Mouse (Mus musculus) embryonic facial prominence, embryonic 13.5 days (tissue): ENCODE measurements at regions not wholly inside any gene's neighbourhood (a gene's known extent, or its start where the extent isn't known, plus 50 kb on each side); places are given as distances from the start of the nearest gene placed in this dataset.

Experiments used
- ATAC-seq: fragments of 200-750 bp; cut with Nextera tagmentation; 2 replicates; pipeline ENCODE4 v1.8.0; 2017; ENCODE audit warnings: low read depth; ENCODE audit not compliant: insufficient number of reproducible peaks, insufficient read depth, low FRiP score, low TSS enrichment
- H3K27ac ChIP-seq: fragments of 300-500 bp; sonication (generic); 2 replicates; pipeline ENCODE4 v1.5.1; 2015; ENCODE audit warnings: moderate library complexity, mild to moderate bottlenecking, inconsistent platforms
- H3K27me3 ChIP-seq: fragments of 300-500 bp; sonication (generic); 2 replicates; pipeline ENCODE4 v1.6.1; 2015; ENCODE audit warnings: mild to moderate bottlenecking, inconsistent platforms
- H3K36me3 ChIP-seq: fragments of 300-500 bp; sonication (generic); 2 replicates; pipeline ENCODE4 v1.6.1; 2015; ENCODE audit warnings: mild to moderate bottlenecking, inconsistent platforms
- H3K4me1 ChIP-seq: fragments of 300-500 bp; sonication (generic); 2 replicates; pipeline ENCODE4 v1.6.1; 2015; ENCODE audit warnings: inconsistent platforms
- H3K4me2 ChIP-seq: fragments of 300-500 bp; sonication (generic); 2 replicates; pipeline ENCODE4 v1.6.1; 2015; ENCODE audit warnings: moderate library complexity, mild to moderate bottlenecking, inconsistent platforms
- H3K4me3 ChIP-seq: fragments of 300-500 bp; sonication (generic); 2 replicates; pipeline ENCODE4 v1.5.1; 2015; ENCODE audit warnings: mild to moderate bottlenecking, inconsistent platforms
- H3K9ac ChIP-seq: fragments of 300-500 bp; sonication (generic); 2 replicates; pipeline ENCODE4 v1.6.1; 2015; ENCODE audit warnings: mild to moderate bottlenecking, inconsistent platforms
- H3K9me3 ChIP-seq: fragments of 300-500 bp; sonication (generic); 2 replicates; pipeline ENCODE4 v1.6.1; 2016; ENCODE audit warnings: inconsistent platforms
- WGBS: fragments of 180-500 bp; shearing (Covaris S2); methylation state at CpG from one replicate; pipeline ENCODE4 v1.1.7; 2015; ENCODE audit warnings: mixed read lengths; 5-methylcytosine and 5-hydroxymethylcytosine counted together

DNA sequence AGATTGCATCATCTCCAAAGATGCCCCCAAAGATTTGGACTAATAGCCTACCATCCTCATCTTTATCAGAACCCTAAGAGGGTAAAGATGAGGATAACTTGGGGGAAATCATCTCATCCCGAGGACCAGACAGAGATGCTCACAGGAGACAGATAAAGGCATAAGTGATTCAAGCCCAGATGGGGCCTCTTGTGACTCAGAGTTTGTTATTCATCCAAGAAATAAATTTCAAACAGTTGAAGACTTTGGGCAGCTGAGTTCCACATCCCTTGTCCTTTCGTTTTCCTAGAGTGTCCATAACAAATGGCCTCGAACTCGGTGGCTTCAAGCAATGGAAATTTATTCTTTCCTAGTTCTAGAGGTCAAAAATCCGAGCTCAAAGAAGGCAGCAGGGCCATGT, 485.1 kb upstream of the Gm10131 start:
- no peak overlapping the region for H3K9ac ChIP-seq
- no peaks in the 10 kb centered on the region for H3K9me3 ChIP-seq
- no peak overlapping the region for H3K27ac ChIP-seq
- H3K4me3 ChIP-seq = no peak overlapping the region
- WGBS = 76% methylated on average over 5 of the region's 5 CpGs
- no peak overlapping the region for H3K4me2 ChIP-seq
- no peaks in the 10 kb centered on the region for H3K27me3 ChIP-seq
- no peak for ATAC-seq
- H3K36me3 ChIP-seq = no peaks in the 10 kb centered on the region
- H3K4me1 ChIP-seq = no peaks in the 10 kb centered on the region

DNA sequence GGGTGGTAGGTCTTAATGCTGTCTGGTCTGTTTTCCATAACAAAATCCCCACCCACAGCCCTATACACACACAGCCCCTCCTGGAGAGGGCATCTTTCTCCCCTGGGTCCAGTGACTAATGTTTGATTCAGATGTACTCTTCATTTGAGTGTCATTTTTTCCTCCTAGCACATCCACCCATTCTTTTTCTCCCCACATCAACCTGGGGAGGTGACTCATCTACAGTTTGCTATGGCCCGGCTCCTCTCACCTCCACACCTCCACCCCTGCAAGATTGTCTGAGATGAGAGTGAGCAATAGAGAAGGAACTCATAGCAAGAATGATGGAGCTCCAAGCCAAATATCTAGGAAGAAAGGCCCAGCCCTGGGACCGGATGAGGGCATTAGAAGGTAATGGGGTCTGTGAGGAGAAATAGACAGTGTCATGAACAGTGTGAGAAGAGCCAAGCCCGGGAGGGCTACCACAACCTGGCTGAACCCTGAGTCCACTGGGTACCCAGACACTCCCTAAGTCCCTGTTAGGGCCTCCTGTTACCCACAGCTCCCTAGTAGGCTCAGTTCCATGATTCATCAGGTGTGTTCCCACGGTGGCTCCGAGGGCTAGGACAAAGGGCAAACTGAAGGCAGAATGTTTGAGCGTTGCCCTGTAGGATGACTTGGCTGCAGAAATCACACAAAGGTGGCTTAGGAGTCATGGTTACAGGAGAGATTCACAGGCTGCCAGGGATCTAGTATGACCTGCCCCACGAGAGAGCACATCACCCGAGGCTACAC, 479.6 kb upstream of the Gm10131 start:
- Histone ChIP-seq H3K4me3 (no peak overlapping the region), H3K27ac (no peak overlapping the region), H3K4me1 (no peaks in the 10 kb centered on the region), H3K9me3 (no peaks in the 10 kb centered on the region), H3K4me2 (no peak overlapping the region), H3K36me3 (no peaks in the 10 kb centered on the region), H3K9ac (no peak overlapping the region), H3K27me3 (no peaks in the 10 kb centered on the region)
- WGBS = 91% methylated on average over 8 of the region's 8 CpGs
- ATAC-seq = no peak

DNA sequence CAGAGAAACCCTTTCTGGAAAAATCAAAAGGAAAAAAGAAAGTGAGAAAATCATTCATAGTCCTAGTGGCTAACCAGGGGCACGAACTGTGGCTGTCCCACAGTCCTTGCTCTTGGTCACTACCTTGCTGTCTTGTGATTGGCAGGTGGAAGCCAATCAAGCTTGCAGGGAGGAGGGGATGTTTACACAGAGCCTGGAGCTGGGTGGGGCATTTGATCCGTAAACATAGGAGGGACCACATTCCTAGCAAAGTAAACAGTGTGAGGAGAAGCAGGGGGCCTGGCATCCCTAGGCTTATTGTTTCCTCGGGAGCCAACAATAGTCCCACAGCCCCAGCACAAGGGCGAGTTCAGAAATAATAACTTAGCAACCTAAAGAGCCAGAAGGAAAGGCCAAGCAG, 466.5 kb upstream of the Gm10131 start:
- no peak for ATAC-seq
- peaks cover 3% of the 10 kb centered on the region; the same call in 1 of the 2 replicates for H3K4me1 ChIP-seq

DNA sequence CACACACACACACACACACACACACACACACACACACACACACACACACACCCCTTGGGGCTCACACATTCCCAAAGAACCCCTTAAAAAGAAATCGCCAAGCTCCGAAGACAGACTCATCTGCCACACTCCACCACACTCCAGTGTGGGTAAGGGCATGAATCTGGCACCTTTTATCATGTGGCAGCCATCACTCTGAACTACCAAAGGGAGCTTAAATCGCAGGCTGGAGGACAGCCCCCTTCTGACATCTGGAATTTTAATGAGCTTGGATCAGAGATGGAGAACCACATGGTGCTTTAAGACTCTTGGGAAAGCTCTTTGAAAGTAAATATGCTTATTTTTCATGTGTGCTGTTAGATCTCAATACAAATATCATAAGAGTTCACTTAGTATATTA, 462.5 kb upstream of the Gm10131 start:
- H3K4me2 ChIP-seq = no peak overlapping the region
- no peak for ATAC-seq
- H3K27me3 ChIP-seq = no peaks in the 10 kb centered on the region
- H3K27ac ChIP-seq = no peak overlapping the region
- WGBS = 41% methylated on average over 3 of the region's 3 CpGs
- H3K36me3 ChIP-seq = no peaks in the 10 kb centered on the region
- H3K9me3 ChIP-seq = no peaks in the 10 kb centered on the region
- no peak overlapping the region for H3K9ac ChIP-seq
- no peak overlapping the region for H3K4me3 ChIP-seq
- H3K4me1 ChIP-seq = peaks cover 3% of the 10 kb centered on the region; the same call in 1 of the 2 replicates

More for the DNA sequence above, 466.5 kb upstream of the Gm10131 start:
- H3K4me3 ChIP-seq = no peak overlapping the region
- H3K27ac ChIP-seq = no peak overlapping the region
- H3K9ac ChIP-seq = no peak overlapping the region
- H3K36me3 ChIP-seq = no peaks in the 10 kb centered on the region
- H3K9me3 ChIP-seq = no peaks in the 10 kb centered on the region
- H3K4me2 ChIP-seq = no peak overlapping the region
- 34% methylated on average over 4 of the region's 4 CpGs for WGBS
- no peaks in the 10 kb centered on the region for H3K27me3 ChIP-seq

DNA sequence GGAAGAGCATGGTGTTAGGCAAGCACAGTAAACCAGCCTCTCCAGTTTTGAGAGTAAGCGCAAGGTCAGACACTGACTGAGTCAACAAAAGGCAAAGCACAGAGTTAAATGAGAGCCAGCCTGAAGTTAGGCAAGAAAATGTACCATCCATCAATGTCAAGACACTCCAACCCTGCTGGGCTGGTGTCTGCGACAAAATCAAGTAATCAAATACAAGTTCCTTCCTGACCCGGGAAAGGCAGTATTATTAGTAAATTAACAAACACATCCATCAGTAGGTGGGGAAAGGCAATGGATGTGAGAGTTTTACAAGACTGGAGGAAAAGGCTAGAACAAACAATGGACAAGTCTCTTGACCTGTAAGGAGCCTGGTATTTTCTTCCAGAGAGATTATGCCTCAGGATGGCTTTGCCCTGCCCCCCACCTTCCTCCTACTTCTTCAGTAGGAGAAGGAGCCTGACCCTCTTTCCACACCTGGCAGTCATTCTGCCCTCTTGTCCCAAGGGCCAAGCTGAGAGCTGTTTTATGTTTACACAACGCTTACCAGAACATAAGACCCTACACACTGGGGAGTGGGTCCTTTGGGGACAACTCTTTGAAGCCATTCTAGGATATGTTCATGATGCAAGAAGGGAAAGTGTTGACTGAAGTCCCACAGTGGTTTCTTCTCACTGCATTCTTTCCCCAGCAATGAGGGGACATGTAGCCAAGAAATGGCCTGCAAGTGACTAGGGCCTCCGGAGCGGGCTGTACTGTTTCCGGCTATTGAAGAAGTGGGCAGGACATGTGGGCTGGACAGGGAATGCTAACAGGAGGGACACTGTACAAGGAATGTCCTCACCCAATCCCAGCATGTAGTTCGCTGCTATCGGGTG, 461.7 kb upstream of the Gm10131 start:
- H3K9me3 ChIP-seq = no peaks in the 10 kb centered on the region
- no peak overlapping the region for H3K27ac ChIP-seq
- H3K4me1 ChIP-seq = peaks cover 3% of the 10 kb centered on the region; the same call in 1 of the 2 replicates
- H3K36me3 ChIP-seq = no peaks in the 10 kb centered on the region
- WGBS = 58% methylated on average over 9 of the region's 9 CpGs
- ATAC-seq = no peak
- H3K27me3 ChIP-seq = no peaks in the 10 kb centered on the region
- no peak overlapping the region for H3K4me3 ChIP-seq
- no peak overlapping the region for H3K4me2 ChIP-seq
- no peak overlapping the region for H3K9ac ChIP-seq

DNA sequence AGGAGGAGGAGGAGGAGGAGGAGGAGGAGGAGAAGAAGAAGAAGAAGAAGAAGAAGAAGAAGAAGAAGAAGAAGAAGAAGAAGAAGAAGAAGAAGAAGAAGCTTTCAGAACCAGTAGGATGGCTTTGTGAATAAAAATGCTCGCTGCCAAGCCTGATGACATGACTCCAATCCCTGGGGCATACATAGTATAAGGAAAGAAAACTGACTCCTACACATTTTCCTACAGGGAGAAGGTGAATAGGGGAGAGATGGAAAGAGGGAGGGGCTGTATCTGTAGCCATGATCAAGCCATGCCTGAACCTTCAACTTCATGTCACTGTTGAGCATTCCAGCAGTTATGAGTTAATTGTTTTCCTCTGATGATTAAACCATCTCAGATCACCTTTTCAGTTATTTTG, 460.2 kb upstream of the Gm10131 start:
- Histone ChIP-seq H3K27ac (no peak overlapping the region), H3K27me3 (no peaks in the 10 kb centered on the region), H3K4me1 (peaks cover 3% of the 10 kb centered on the region; the same call in 1 of the 2 replicates), H3K4me3 (no peak overlapping the region), H3K9me3 (no peaks in the 10 kb centered on the region), H3K9ac (no peak overlapping the region), H3K36me3 (no peaks in the 10 kb centered on the region), H3K4me2 (no peak overlapping the region)
- ATAC-seq = no peak
- WGBS = 89% methylated on average over 1 of the region's 1 CpGs

DNA sequence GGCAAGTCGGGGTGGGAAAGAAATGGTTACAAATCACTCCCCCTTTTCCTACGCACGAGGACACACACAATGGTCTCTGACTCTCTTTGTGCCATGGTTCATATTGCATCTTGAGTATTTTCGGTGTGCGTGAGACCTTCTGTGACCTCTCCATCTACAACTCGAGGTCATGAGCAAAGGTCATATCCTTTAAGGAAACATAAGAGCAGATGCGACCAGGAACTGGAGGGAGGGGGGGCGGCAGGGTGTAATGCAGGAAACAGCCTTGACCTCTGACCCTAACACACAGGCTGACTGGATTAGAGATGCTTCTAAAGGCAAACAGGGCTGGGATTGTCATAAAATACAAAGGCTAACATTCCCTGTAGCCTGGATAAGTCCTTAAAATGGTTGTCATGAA, 450.7 kb upstream of the Gm10131 start:
- H3K9ac ChIP-seq = no peak overlapping the region
- no peaks in the 10 kb centered on the region for H3K27me3 ChIP-seq
- H3K27ac ChIP-seq = no peak overlapping the region
- H3K9me3 ChIP-seq = no peaks in the 10 kb centered on the region
- H3K4me1 ChIP-seq = no peaks in the 10 kb centered on the region
- no peaks in the 10 kb centered on the region for H3K36me3 ChIP-seq
- ATAC-seq = no peak
- no peak overlapping the region for H3K4me2 ChIP-seq
- no peak overlapping the region for H3K4me3 ChIP-seq
- WGBS = 22% methylated on average over 8 of the region's 8 CpGs

DNA sequence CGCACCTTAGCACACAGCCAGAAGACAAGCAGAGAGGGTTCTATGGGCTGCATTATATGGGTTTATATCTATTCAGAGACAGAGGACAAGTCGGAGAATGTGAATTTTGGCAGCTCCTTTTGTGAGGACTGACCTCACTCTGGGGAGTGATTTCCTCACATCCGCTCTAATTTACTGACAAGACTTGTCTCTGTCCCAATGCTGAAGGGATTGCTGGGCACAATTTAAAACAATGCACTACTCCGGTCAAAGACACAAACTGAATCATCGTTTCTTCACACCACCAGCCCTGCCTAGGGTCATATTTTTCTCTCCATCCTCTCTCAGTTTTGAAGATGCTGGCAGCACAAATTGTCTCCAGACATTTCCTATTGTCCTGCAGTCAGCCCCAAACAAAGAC, 438.2 kb upstream of the Gm10131 start:
- H3K36me3 ChIP-seq = no peaks in the 10 kb centered on the region
- ATAC-seq = no peak
- no peak overlapping the region for H3K27ac ChIP-seq
- H3K4me2 ChIP-seq = no peak overlapping the region
- H3K9ac ChIP-seq = no peak overlapping the region
- no peak overlapping the region for H3K4me3 ChIP-seq
- peaks cover 10% of the 10 kb centered on the region; the same call in 1 of the 2 replicates for H3K4me1 ChIP-seq
- 72% methylated on average over 5 of the region's 5 CpGs for WGBS
- H3K27me3 ChIP-seq = no peaks in the 10 kb centered on the region
- no peaks in the 10 kb centered on the region for H3K9me3 ChIP-seq

DNA sequence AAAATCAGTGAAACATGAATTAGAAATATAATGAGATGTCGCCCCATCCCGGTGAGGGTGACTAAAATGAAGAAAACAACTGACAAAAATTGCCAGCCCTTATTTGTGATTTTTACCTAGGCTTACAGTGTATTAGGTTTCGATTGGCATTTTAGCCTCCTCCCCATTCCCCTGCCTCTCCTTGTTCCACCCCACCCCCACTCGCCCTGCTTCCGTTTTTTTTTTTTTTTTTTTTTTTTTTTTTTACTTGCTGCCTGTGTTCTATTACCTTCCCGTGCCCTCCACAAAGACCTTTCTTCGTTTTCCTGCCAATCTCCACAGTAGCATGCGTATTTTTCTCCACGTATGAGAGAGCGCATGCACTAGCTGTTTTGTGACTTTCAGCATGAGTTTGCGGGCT, 435.3 kb upstream of the Gm10131 start:
- Histone ChIP-seq H3K36me3 (no peaks in the 10 kb centered on the region), H3K9ac (no peak overlapping the region), H3K9me3 (no peaks in the 10 kb centered on the region), H3K27ac (no peak overlapping the region), H3K4me2 (peak overlapping the region; percentile 54), H3K27me3 (no peaks in the 10 kb centered on the region), H3K4me1 (peaks cover 10% of the 10 kb centered on the region; the same call in 1 of the 2 replicates), H3K4me3 (peak overlapping the region; percentile 23; the same call in 1 of the 2 replicates)
- WGBS = 7% methylated on average over 11 of the region's 11 CpGs
- ATAC-seq = no peak

DNA sequence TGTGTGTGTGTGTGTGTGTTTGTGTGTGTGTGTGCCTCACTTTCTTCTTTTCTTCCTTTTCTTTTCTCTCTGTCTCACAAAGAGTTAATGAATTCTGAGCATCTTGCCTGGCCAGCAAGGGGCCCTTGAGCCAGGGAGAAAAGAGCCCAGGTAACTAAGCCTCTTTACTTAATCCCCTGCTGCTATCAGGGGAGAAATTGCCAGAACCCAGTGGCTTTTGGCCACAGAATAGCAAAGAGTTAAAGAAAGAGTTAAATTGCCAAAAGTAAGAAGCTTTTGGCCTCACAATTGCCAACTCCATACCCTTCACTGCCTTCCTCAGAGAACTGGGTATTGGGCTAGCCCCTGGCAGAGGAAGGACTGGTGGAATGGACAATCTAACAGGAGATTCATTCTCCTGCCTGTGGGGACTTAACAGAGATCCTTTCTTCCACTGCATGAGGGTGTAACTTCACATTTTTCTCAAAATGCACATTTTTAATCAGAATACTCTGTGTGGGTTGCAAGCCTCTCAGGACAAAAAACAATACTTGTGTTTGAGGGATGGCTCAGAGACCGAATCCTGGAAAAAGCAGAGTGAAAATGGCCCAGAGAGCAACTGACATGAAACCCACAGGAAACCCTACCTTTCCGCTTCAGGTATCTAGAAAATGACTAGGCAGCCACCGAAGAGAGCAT, 431.0 kb upstream of the Gm10131 start:
- 66% methylated on average over 3 of the region's 3 CpGs for WGBS

DNA sequence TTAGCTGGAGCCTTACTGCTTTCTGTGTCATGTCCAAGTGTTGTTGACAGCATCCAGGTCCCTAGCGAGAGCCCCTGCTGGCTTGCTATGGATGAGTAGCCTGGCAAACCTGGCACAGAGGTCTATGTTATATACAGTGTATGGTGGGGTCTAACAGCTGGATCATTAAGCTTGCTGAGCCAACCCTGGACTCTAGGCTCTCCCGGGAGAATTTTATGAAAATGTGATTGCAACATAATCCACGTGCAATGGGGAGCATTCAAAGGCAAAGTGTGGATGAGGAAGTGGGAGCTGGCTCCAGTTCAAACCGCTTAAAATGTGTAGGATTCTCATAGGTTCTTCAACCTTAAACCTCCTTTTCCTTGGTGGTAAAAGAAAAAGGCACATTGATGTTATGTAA, 427.7 kb upstream of the Gm10131 start:
- H3K9ac ChIP-seq = no peak overlapping the region
- no peak overlapping the region for H3K27ac ChIP-seq
- no peaks in the 10 kb centered on the region for H3K36me3 ChIP-seq
- ATAC-seq = no peak
- H3K4me1 ChIP-seq = no peaks in the 10 kb centered on the region
- H3K27me3 ChIP-seq = no peaks in the 10 kb centered on the region
- WGBS = 68% methylated on average over 4 of the region's 4 CpGs
- no peak overlapping the region for H3K4me2 ChIP-seq
- no peak overlapping the region for H3K4me3 ChIP-seq
- H3K9me3 ChIP-seq = 0 out of 2 replicates have a peak, but pooled peaks cover 2% of the 10 kb centered on the region

More for the DNA sequence above, 431.0 kb upstream of the Gm10131 start:
- Histone ChIP-seq H3K36me3 (no peaks in the 10 kb centered on the region), H3K9me3 (0 out of 2 replicates have a peak, but pooled peaks cover 2% of the 10 kb centered on the region), H3K27ac (no peak overlapping the region), H3K27me3 (no peaks in the 10 kb centered on the region), H3K4me1 (peaks cover 10% of the 10 kb centered on the region; the same call in 1 of the 2 replicates), H3K9ac (no peak overlapping the region), H3K4me2 (no peak overlapping the region), H3K4me3 (no peak overlapping the region)
- no peak for ATAC-seq
